Mouse (Mus musculus): Measurements from ENCODE around the gene Tsen15. TPM values are rescaled to one million over a fixed set of nuclear protein-coding genes. Genes with fewer than 3 reads are reported as not detected.

Tsen15 gene
- polyA plus RNA-seq, 1 experiment from 2014 or later: 31.0 TPM

GRCm38 (mm10) chr1:152369139-152369538 is 17.3 kb downstream of the Tsen15 start:
- Histone ChIP-seq H3K9me3 (no peaks in the 10 kb centered on the region), H3K4me2 (no peak overlapping the region), H3K9ac (no peak overlapping the region), H3K4me3 (no peak overlapping the region), H3K4me1 (replicated peaks) (peaks cover 10% of the 10 kb centered on the region), H3K27me3 (no peaks in the 10 kb centered on the region), H3K27ac (no peak overlapping the region), H3K36me3 (no peaks in the 10 kb centered on the region)
- ATAC-seq (ENCODE audit: low FRiP score): peak; percentile 54; the same call in 1 of the 2 replicates
- 38% methylated on average over 4 of the region's 4 CpGs for WGBS

- no peaks in the 10 kb centered on the region for H3K27me3 ChIP-seq
- H3K4me3 ChIP-seq: no peak overlapping the region
- peaks cover 10% of the 10 kb centered on the region for H3K4me1 ChIP-seq (replicated peaks)
- no peak for ATAC-seq (ENCODE audit: low FRiP score)
- 54% methylated on average over 13 of the region's 13 CpGs for WGBS
- H3K36me3 ChIP-seq: no peaks in the 10 kb centered on the region
- no peak overlapping the region for H3K27ac ChIP-seq
- no peak overlapping the region for H3K4me2 ChIP-seq
- no peaks in the 10 kb centered on the region for H3K9me3 ChIP-seq
- H3K9ac ChIP-seq: no peak overlapping the region
These were observed 18.0 kb downstream of the Tsen15 start for GRCm38 (mm10) chr1:152368311-152369088.

- no peak for ATAC-seq (ENCODE audit: low FRiP score)
- Histone ChIP-seq H3K36me3 (no peaks in the 10 kb centered on the region), H3K27ac (no peak overlapping the region), H3K9me3 (no peaks in the 10 kb centered on the region), H3K27me3 (no peaks in the 10 kb centered on the region), H3K4me2 (no peak overlapping the region), H3K4me3 (no peak overlapping the region), H3K4me1 (replicated peaks) (no peaks in the 10 kb centered on the region), H3K9ac (no peak overlapping the region)
- WGBS: 87% methylated on average over 4 of the region's 4 CpGs
These were observed 29.8 kb downstream of the Tsen15 start for GRCm38 (mm10) chr1:152356721-152357120.

- Histone ChIP-seq H3K36me3 (no peaks in the 10 kb centered on the region), H3K4me1 (replicated peaks) (no peaks in the 10 kb centered on the region), H3K4me3 (no peak overlapping the region), H3K27me3 (no peaks in the 10 kb centered on the region), H3K4me2 (no peak overlapping the region), H3K9ac (no peak overlapping the region), H3K27ac (no peak overlapping the region), H3K9me3 (no peaks in the 10 kb centered on the region)
- no peak for ATAC-seq (ENCODE audit: low FRiP score)
These were observed 38.5 kb downstream of the Tsen15 start for GRCm38 (mm10) chr1:152347946-152348345.

GRCm38 (mm10) chr1:152324024-152324423 is 62.5 kb downstream of the Tsen15 start:
- H3K4me3 ChIP-seq: no peak overlapping the region
- H3K36me3 ChIP-seq: no peaks in the 10 kb centered on the region
- 0 out of 2 replicates have a peak, but pooled peaks cover 4% of the 10 kb centered on the region for H3K4me1 ChIP-seq (replicated peaks)
- no peak overlapping the region for H3K27ac ChIP-seq
- H3K4me2 ChIP-seq: no peak overlapping the region
- 82% methylated on average over 6 of the region's 6 CpGs for WGBS
- no peak for ATAC-seq (ENCODE audit: low FRiP score)
- no peaks in the 10 kb centered on the region for H3K27me3 ChIP-seq
- no peak overlapping the region for H3K9ac ChIP-seq
- no peaks in the 10 kb centered on the region for H3K9me3 ChIP-seq

Other genes starting within 250 kb of the Tsen15 start
- 2.5 and 2.9 TPM in 2 replicates for gene Colgalt2, start 13.1 kb upstream of the Tsen15 start, polyA plus RNA-seq (2015; fragmentation: Nextera tagmentation; extraction: Ambion mirVana)